Mouse (Mus musculus) megakaryocyte, embryonic 14.5 days (primary cell): ENCODE measurements around the gene Slco1a4. TPM values are rescaled to one million over a fixed set of nuclear protein-coding genes. Genes with fewer than 3 reads are reported as not detected.

Experiments used
- H3K27me3 ChIP-seq: replicated peaks from 2 replicates; pipeline ENCODE3; 2012; ENCODE audit warnings: inconsistent platforms
- H3K36me3 ChIP-seq: replicated peaks from 2 replicates; pipeline ENCODE3; 2012; ENCODE audit warnings: low read length, inconsistent platforms, mixed read lengths
- H3K4me1 ChIP-seq: 2 replicates; pipeline ENCODE4 v1.6.1; 2012; ENCODE audit warnings: inconsistent platforms
- H3K4me3 ChIP-seq: replicated peaks from 2 replicates; pipeline ENCODE3; 2012; ENCODE audit warnings: moderate library complexity, mild to moderate bottlenecking, inconsistent platforms
- H3K9me3 ChIP-seq: 2 replicates; pipeline ENCODE4 v1.6.1; 2012; ENCODE audit warnings: inconsistent platforms
- FLI1 ChIP-seq: IDR thresholded peaks from 2 replicates; pipeline ENCODE4 v1.6.1; 2012; ENCODE audit warnings: low read length, inconsistent platforms, mixed read lengths
- GATA1 ChIP-seq: IDR thresholded peaks from 3 replicates; pipeline ENCODE4 v1.6.1; 2012; ENCODE audit warnings: mixed read lengths, low read length, inconsistent platforms, borderline replicate concordance
- polyA plus RNA-seq: library from polyadenylated mRNA; stranded (reverse); fragments of >175 nt; gene quantifications from 2 replicates; pipeline ENCODE4 v1.2.3, GENCODE M21; 2012; ENCODE audit warnings: low replicate concordance; ENCODE audit not compliant: insufficient read depth

Slco1a4 gene
- polyA plus RNA-seq, 1 experiment, result not detected

- Histone ChIP-seq H3K4me3 (no peak overlapping the region), H3K27me3 (no peaks in the 10 kb centered on the region), H3K9me3 (peaks cover 9% of the 10 kb centered on the region; the same call in 1 of the 2 replicates), H3K4me1 (no peaks in the 10 kb centered on the region), H3K36me3 (no peaks in the 10 kb centered on the region)
- TF ChIP-seq FLI1 (no peak), GATA1 (no peak)
These were observed 2.4 kb downstream of the Slco1a4 start for GRCm38 (mm10) chr6:141853616-141854015.

GRCm38 (mm10) chr6:141849051-141849450 is 6.9 kb downstream of the Slco1a4 start:
- H3K27me3 ChIP-seq, result no peaks in the 10 kb centered on the region
- no peaks in the 10 kb centered on the region for H3K36me3 ChIP-seq
- no peak overlapping the region for H3K4me3 ChIP-seq
- no peaks in the 10 kb centered on the region for H3K4me1 ChIP-seq
- peaks cover 16% of the 10 kb centered on the region for H3K9me3 ChIP-seq
- TF ChIP-seq GATA1 (no peak), FLI1 (no peak)

GRCm38 (mm10) chr6:141797837-141798236 is 58.2 kb downstream of the Slco1a4 start:
- Histone ChIP-seq H3K27me3 (no peaks in the 10 kb centered on the region), H3K4me1 (no peaks in the 10 kb centered on the region), H3K4me3 (no peak overlapping the region), H3K36me3 (no peaks in the 10 kb centered on the region), H3K9me3 (peaks cover 3% of the 10 kb centered on the region; the same call in 1 of the 2 replicates)
- TF ChIP-seq FLI1 (no peak), GATA1 (no peak)

- H3K36me3 ChIP-seq, result no peaks in the 10 kb centered on the region
- H3K27me3 ChIP-seq, result no peaks in the 10 kb centered on the region
- H3K9me3 ChIP-seq, result peaks cover 7% of the 10 kb centered on the region
- H3K4me3 ChIP-seq, result no peak overlapping the region
- no peaks in the 10 kb centered on the region for H3K4me1 ChIP-seq
- no peak for TF ChIP-seq GATA1
- TF ChIP-seq FLI1, result no peak
These were observed 81.5 kb downstream of the Slco1a4 start for GRCm38 (mm10) chr6:141774476-141774875.

GRCm38 (mm10) chr6:141773710-141774109 is 82.3 kb downstream of the Slco1a4 start, which contains the start of gene Gm5724:
Gene Gm5724, minus strand, starts transcription at chr6:141773810.
- H3K4me1 ChIP-seq, result no peaks in the 10 kb centered on the region
- H3K27me3 ChIP-seq, result no peaks in the 10 kb centered on the region
- no peaks in the 10 kb centered on the region for H3K36me3 ChIP-seq
- TF ChIP-seq GATA1 (no peak), FLI1 (no peak)
- no peak within 1 kb of the TSS for H3K4me3 ChIP-seq
- H3K9me3 ChIP-seq, result peaks cover 7% of the 10 kb centered on the region

Other genes starting within 250 kb of the Slco1a4 start
- not detected in 2 replicates for gene Slco1b2, start 226.7 kb downstream of the Slco1a4 start, polyA plus RNA-seq
- gene Gm5724, start 82.4 kb downstream of the Slco1a4 start, polyA plus RNA-seq, result not detected in 2 replicates
- gene Slco1a1, start 90.8 kb upstream of the Slco1a4 start, polyA plus RNA-seq, result not detected in 2 replicates
- gene Gm6614, start 155.2 kb upstream of the Slco1a4 start, polyA plus RNA-seq, result not detected in 2 replicates